Mouse (Mus musculus) liver, adult 2 months (tissue): Measurements from ENCODE around the gene Cdh3.

Source experiments
- CTCF ChIP-seq: fragments of 200-500 bp; IDR thresholded peaks from 2 replicates; pipeline ENCODE4 v1.5.1; 2011; ENCODE audit warnings: low read depth, low read length, control low read depth
- POLR2A ChIP-seq: fragments of 200-500 bp; IDR thresholded peaks from 2 replicates; pipeline ENCODE4 v1.6.1; 2011; ENCODE audit warnings: low read length, control low read depth; ENCODE audit not compliant: insufficient read depth; ENCODE audit errors: extremely low read depth

GRCm38 (mm10) chr8:106579510-106579909 lies 68.8 kb downstream of the Cdh3 start:
- TF ChIP-seq CTCF (no peak), POLR2A (no peak)
